Mouse (Mus musculus): ENCODE results near the gene Pa2g4. TPM values are rescaled to one million over a fixed set of nuclear protein-coding genes. Genes with fewer than 3 reads are reported as not detected.

Gene Pa2g4
- total and polyA plus RNA-seq, 3 experiments = 232 to 663 (median 298) TPM

- peaks cover 5 to 16% of the 10 kb centered on the region in 2 experiments; a peak in 3 of 4 replicates for H3K4me1 ChIP-seq (ENCODE audit: control insufficient read depth in 1 of 2, insufficient read depth in 2 of 2, low read length in 2 of 2)
- H3K9me3 ChIP-seq (replicated peaks; ENCODE audit: insufficient read depth, low read length) = no peaks in the 10 kb centered on the region
- H3K27me3 ChIP-seq (ENCODE audit: control insufficient read depth in 1 of 2, insufficient read depth in 2 of 2, low read length in 2 of 2) = no peaks in the 10 kb centered on the region
- peak; percentile 94 for DNase-seq (ENCODE audit: low read depth, low spot score)
- H3K36me3 ChIP-seq (ENCODE audit: control insufficient read depth in 1 of 2, insufficient read depth in 2 of 2, low read length in 2 of 2) = peaks cover 0 to 14% of the 10 kb centered on the region in 2 experiments; a peak in 2 of 4 replicates
- peak overlapping the region; percentile 51 to 56 for H3K4me3 ChIP-seq (ENCODE audit: control insufficient read depth in 1 of 2, insufficient read depth in 1 of 2, low read depth in 2 of 2, low read length in 2 of 2)
- H3K79me2 ChIP-seq (ENCODE audit: control insufficient read depth, insufficient read depth, low read length, poor library complexity) = no peaks in the 10 kb centered on the region
- H3K27ac ChIP-seq (ENCODE audit: control insufficient read depth, low read depth, low read length) = no peak overlapping the region
- peak overlapping the region; percentile 49 for H3K9ac ChIP-seq (ENCODE audit: control insufficient read depth, low read depth, low read length, poor library complexity, severe bottlenecking)
- TF ChIP-seq TBP (IDR thresholded peaks at IDR 0.05; ENCODE audit: low read depth, low read length) = 0 out of 2 replicates have a peak, but pooled peaks have one; percentile 31
- TF ChIP-seq MXI1 (IDR thresholded peaks at IDR 0.05; ENCODE audit: low read depth, low read length) = peak; percentile 13; the same call in 1 of the 2 replicates
- no peak for TF ChIP-seq MAZ (IDR thresholded peaks at IDR 0.05; ENCODE audit: low read depth, low read length)
- peak; percentile 70 for TF ChIP-seq SMC3 (IDR thresholded peaks at IDR 0.05; ENCODE audit: low read depth, low read length)
- TF ChIP-seq RAD21 (IDR thresholded peaks at IDR 0.05; ENCODE audit: low read depth, low read length) = peak; percentile 88
- TF ChIP-seq ELF1 (IDR thresholded peaks at IDR 0.05; ENCODE audit: low read depth, low read length) = no peak
- TF ChIP-seq CTCF (IDR thresholded peaks at IDR 0.05 in 2 of 3, conservative IDR thresholded peaks at IDR 0.05 in 1 of 3; ENCODE audit: control insufficient read depth in 1 of 3, insufficient read depth in 1 of 3, low read depth in 2 of 3, low read length in 3 of 3, poor library complexity in 1 of 3, severe bottlenecking in 1 of 3) = peak; percentile 81 to 96 (median 93)
- TF ChIP-seq MYC (IDR thresholded peaks at IDR 0.05; ENCODE audit: low read depth, low read length) = peak; percentile 3; the same call in 1 of the 2 replicates
- TF ChIP-seq SIN3A (IDR thresholded peaks at IDR 0.05; ENCODE audit: low read length) = peak; percentile 63; the same call in 1 of the 2 replicates
- peak; percentile 54; the same call in 1 of the 2 replicates for TF ChIP-seq ZC3H11A (IDR thresholded peaks at IDR 0.05; ENCODE audit: low read depth, low read length)
- no peak for TF ChIP-seq MAFK (IDR thresholded peaks at IDR 0.05; ENCODE audit: borderline replicate concordance, low read depth, low read length)
Observed at GRCm38 (mm10) chr10:128612433-128613153, 46.8 kb upstream of the Pa2g4 start.

GRCm38 (mm10) chr10:128606483-128606882 lies 40.7 kb upstream of the Pa2g4 start:
- Histone ChIP-seq H3K9ac (ENCODE audit: control insufficient read depth, low read depth, low read length, poor library complexity, severe bottlenecking) (no peak overlapping the region), H3K9me3 (replicated peaks; ENCODE audit: insufficient read depth, low read length) (no peaks in the 10 kb centered on the region), H3K36me3 (ENCODE audit: control insufficient read depth in 1 of 2, insufficient read depth in 2 of 2, low read length in 2 of 2) (peaks cover 0 to 10% of the 10 kb centered on the region in 2 experiments; a peak in 2 of 4 replicates), H3K79me2 (ENCODE audit: control insufficient read depth, insufficient read depth, low read length, poor library complexity) (no peaks in the 10 kb centered on the region), H3K27me3 (ENCODE audit: control insufficient read depth in 1 of 2, insufficient read depth in 2 of 2, low read length in 2 of 2) (no peaks in the 10 kb centered on the region), H3K4me3 (ENCODE audit: control insufficient read depth in 1 of 2, insufficient read depth in 1 of 2, low read depth in 2 of 2, low read length in 2 of 2) (no peak overlapping the region), H3K27ac (ENCODE audit: control insufficient read depth, low read depth, low read length) (no peak overlapping the region), H3K4me1 (ENCODE audit: control insufficient read depth in 1 of 2, insufficient read depth in 2 of 2, low read length in 2 of 2) (peaks cover 5 to 13% of the 10 kb centered on the region in 2 experiments; a peak in 3 of 4 replicates)
- DNase-seq (ENCODE audit: low read depth, low spot score) = no peak
- no peak for TF ChIP-seq MYC (IDR thresholded peaks at IDR 0.05; ENCODE audit: low read depth, low read length)
- TF ChIP-seq HCFC1 (IDR thresholded peaks at IDR 0.05; ENCODE audit: low read depth, low read length) = no peak
- TF ChIP-seq ETS1 (IDR thresholded peaks at IDR 0.05; ENCODE audit: low read depth, low read length) = no peak
- TF ChIP-seq SIN3A (IDR thresholded peaks at IDR 0.05; ENCODE audit: low read length) = no peak
- TF ChIP-seq RAD21 (IDR thresholded peaks at IDR 0.05; ENCODE audit: low read depth, low read length) = no peak
- TF ChIP-seq E2F4 (IDR thresholded peaks at IDR 0.05; ENCODE audit: borderline replicate concordance, low read depth, low read length) = no peak
- no peak for TF ChIP-seq UBTF (IDR thresholded peaks at IDR 0.05; ENCODE audit: borderline replicate concordance, insufficient read depth, low read depth, low read length)
- TF ChIP-seq EP300 (IDR thresholded peaks at IDR 0.05; ENCODE audit: low read depth in 1 of 2, low read length in 2 of 2) = no peak
- no peak for TF ChIP-seq CHD1 (IDR thresholded peaks at IDR 0.05; ENCODE audit: low read depth, low read length)
- TF ChIP-seq ZMIZ1 (IDR thresholded peaks at IDR 0.05; ENCODE audit: low read depth, low read length) = no peak
- TF ChIP-seq CTCF (IDR thresholded peaks at IDR 0.05 in 2 of 3, conservative IDR thresholded peaks at IDR 0.05 in 1 of 3; ENCODE audit: control insufficient read depth in 1 of 3, insufficient read depth in 1 of 3, low read depth in 2 of 3, low read length in 3 of 3, poor library complexity in 1 of 3, severe bottlenecking in 1 of 3) = no peak
- TF ChIP-seq CHD2 (IDR thresholded peaks at IDR 0.05; ENCODE audit: low read length) = no peak
- TF ChIP-seq MEF2A (IDR thresholded peaks at IDR 0.05; ENCODE audit: extremely low read depth, insufficient replicate concordance, low read depth, low read length, poor library complexity, severe bottlenecking) = no peak
- TF ChIP-seq TAL1 (IDR thresholded peaks at IDR 0.05; ENCODE audit: low read length) = no peak
- TF ChIP-seq MYB (IDR thresholded peaks at IDR 0.05; ENCODE audit: low read depth, low read length) = no peak
- no peak for TF ChIP-seq KAT2A (conservative IDR thresholded peaks at IDR 0.05; ENCODE audit: low read depth, low read length)
- TF ChIP-seq MAFK (IDR thresholded peaks at IDR 0.05; ENCODE audit: borderline replicate concordance, low read depth, low read length) = no peak
